Mouse (Mus musculus) embryonic fibroblast, embryonic 13.5 days (primary cell): ENCODE measurements around the gene Uba7. TPM values are rescaled to one million over a fixed set of nuclear protein-coding genes. Genes with fewer than 3 reads are reported as not detected.
"Not testable (repeated sequence)": the region's sequence is repeated elsewhere in the genome, so short reads cannot be mapped to it uniquely, and the experiment has no call there.

Experiments used
- H3K27ac ChIP-seq: 2 replicates; pipeline ENCODE4 v1.5.1; 2012; ENCODE audit warnings: low read length, control low read depth, inconsistent platforms; ENCODE audit not compliant: insufficient read depth
- H3K4me1 ChIP-seq: 2 replicates; pipeline ENCODE4 v1.6.1; 2011; ENCODE audit warnings: low read length; ENCODE audit not compliant: control insufficient read depth, insufficient read depth
- H3K4me3 ChIP-seq: 2 replicates; pipeline ENCODE4 v1.5.1; 2011; ENCODE audit warnings: mild to moderate bottlenecking, control low read depth, low read length; ENCODE audit not compliant: insufficient read depth
- CTCF ChIP-seq: IDR thresholded peaks from 2 replicates; pipeline ENCODE4 v1.5.1; 2011; ENCODE audit warnings: mild to moderate bottlenecking, control low read depth, low read length, moderate library complexity, borderline replicate concordance; ENCODE audit not compliant: insufficient read depth
- POLR2A ChIP-seq: IDR thresholded peaks from 2 replicates; pipeline ENCODE4 v1.6.1; 2011; ENCODE audit warnings: low read depth, mild to moderate bottlenecking, control low read depth, low read length, moderate library complexity
- polyA plus RNA-seq: library from polyadenylated mRNA; stranded (reverse); fragments of >200 nt; gene quantifications from 2 replicates; pipeline ENCODE4 v1.2.4, GENCODE M21; 2011; ENCODE audit warnings: low read depth; ENCODE audit not compliant: missing spikeins, insufficient read length

Gene Uba7
- polyA plus RNA-seq, 1 experiment, result 27.3 TPM

DNA sequence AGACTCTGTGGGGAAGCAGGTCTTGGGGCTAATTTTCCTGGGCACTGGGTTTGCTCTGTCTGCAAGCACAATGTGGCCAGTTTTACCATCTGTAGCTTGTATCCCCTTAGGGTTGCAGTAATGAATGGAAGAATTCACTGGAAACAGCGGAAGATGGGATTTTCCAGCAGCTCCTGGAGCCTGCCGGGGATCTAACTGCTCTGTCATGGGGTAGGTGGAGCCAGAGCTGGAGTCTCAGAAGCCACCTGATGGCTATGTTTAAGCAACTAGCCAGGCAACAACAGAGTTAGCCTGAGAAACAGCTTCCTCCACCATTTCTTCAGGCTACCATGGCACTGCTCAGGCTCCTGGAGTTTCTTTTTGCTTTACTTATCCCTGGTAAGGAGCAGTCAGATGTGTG is 16.9 kb downstream of the Uba7 start, which contains the start of gene Cdhr4:
Gene Cdhr4, plus strand, starts transcription at position 301 of the 400 bp plus-strand sequence.
- TF ChIP-seq POLR2A (no peak), CTCF (no peak)
- H3K4me3 ChIP-seq, result no peak within 1 kb of the TSS
- H3K27ac ChIP-seq, result no peak within 1 kb of the TSS
- no peaks in the 10 kb centered on the region for H3K4me1 ChIP-seq

DNA sequence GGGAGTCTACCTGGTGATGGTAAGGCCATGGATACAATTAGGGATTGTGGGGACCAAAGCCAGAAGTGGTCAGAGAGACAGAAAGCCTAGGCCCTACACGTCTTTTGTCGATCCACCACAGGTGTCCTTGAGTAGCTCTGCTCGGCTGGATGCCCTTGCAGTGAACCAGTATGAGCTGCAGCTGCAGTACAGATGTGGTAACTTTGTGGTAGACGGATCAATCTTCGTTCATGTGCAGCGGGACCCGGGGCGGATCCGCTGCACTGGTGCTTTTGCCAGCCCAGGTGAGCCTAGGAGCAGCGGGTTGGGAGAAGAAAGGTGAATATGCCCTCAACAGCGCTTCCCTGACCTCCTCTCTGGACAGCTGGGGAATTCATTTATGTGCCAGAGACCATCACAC is 17.7 kb downstream of the Uba7 start:
- no peak for TF ChIP-seq POLR2A
- no peak for TF ChIP-seq CTCF
- Histone ChIP-seq H3K27ac (no peak overlapping the region), H3K4me1 (no peaks in the 10 kb centered on the region), H3K4me3 (no peak overlapping the region)

DNA sequence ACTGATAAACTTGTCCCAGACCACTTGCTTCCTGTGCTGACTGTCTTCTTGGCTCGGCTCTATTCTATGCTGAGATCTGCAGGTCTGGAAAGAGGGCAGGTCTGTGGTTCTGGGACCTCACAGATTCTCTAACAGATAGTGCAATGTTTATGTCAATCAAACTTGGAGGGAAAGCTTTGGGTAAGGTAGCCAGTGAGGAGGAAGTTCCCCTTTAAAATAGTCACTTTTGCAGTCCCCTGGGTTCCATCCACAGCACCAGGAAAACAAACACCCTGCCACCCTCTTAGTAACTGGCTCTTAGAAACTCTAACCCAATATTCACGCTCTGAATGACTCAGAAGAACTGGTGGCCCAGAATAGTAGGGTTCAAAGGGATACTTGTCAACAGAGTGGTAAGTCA is 19.2 kb downstream of the Uba7 start:
- Histone ChIP-seq H3K27ac (no peak overlapping the region), H3K4me3 (no peak overlapping the region), H3K4me1 (no peaks in the 10 kb centered on the region)
- TF ChIP-seq CTCF (no peak), POLR2A (no peak)

GRCm38 (mm10) chr9:107995513-107995912 is 20.2 kb downstream of the Uba7 start:
- H3K4me3 ChIP-seq, result no peak overlapping the region
- no peak overlapping the region for H3K27ac ChIP-seq
- H3K4me1 ChIP-seq, result no peaks in the 10 kb centered on the region
- TF ChIP-seq CTCF, result no peak
- TF ChIP-seq POLR2A, result no peak

DNA sequence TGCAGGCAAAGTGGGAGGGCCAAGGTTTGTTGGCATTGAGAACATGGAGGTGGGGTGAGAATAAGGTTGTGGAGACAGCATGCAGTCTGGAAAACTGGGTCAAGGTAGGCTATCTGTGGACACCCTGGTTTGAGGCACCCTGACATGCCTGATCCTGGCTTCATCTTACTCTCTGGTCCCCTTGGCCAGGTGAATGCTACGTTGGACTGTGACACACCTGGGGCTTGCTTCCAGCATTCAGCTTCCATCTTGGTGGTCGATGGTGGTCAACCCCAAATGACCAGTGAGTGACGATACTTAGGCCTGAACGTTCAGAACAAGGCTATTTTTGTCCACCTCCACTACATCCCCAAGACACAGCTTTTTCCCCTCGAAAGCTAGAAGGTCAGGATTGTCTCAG is 20.7 kb downstream of the Uba7 start, which contains the start of gene Gm20662:
Gene Gm20662, plus strand, starts transcription at position 301 of the 400 bp plus-strand sequence.
- no peaks in the 10 kb centered on the region for H3K4me1 ChIP-seq
- H3K4me3 ChIP-seq, result no peak within 1 kb of the TSS
- no peak within 1 kb of the TSS for H3K27ac ChIP-seq
- TF ChIP-seq CTCF (no peak), POLR2A (no peak)

GRCm38 (mm10) chr9:108001922-108002770 is 26.8 kb downstream of the Uba7 start, which contains the start of gene Ip6k1:
TSS of gene Ip6k1 (plus strand) at chr9:108002501.
- peak; percentile 97 for TF ChIP-seq POLR2A
- TF ChIP-seq CTCF, result no peak
- Histone ChIP-seq H3K4me1 (no peaks in the 10 kb centered on the region; the same call in 1 of the 2 replicates), H3K4me3 (peak within 1 kb of the TSS; percentile 90), H3K27ac (peak within 1 kb of the TSS; percentile 49)

DNA sequence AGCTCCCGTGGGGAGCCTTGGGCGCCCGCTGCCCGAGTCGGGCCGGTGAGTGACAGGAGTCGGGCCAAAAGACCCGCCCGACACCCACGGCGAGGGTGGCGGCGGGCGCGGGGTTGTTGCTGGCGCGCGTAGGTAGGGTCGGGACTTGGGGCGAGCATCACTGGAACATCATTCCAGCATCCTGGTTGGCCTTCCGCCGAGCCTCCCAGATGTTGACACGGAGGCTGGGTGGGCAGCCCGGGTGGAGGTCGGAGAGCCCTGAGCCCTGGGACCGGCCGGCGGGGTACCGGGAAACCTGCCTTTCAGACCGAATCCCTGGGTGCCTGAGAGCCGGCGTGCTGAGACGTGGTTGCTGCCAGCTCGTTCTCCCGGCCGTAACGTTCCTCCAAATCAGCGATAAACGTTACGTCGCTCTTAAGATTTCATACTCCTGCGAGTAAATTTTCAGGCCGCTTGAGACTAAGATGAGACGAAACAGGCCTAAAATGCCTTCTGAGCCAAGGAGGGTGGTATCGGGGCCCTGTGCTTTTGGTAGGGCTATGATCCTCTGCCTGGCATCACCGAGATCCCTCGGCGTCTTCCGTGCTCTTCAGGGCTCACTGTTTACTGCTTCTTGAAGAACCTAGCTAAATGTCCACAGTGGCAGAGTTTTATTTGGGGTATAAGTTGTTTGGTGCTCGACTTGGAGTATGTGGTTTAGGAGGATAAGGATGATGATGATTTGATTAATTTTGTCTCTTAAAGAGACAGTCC is 27.6 kb downstream of the Uba7 start:
- Histone ChIP-seq H3K4me1 (no peaks in the 10 kb centered on the region; the same call in 1 of the 2 replicates), H3K27ac (peak overlapping the region; percentile 49), H3K4me3 (peak overlapping the region; percentile 90)
- TF ChIP-seq POLR2A (no peak; the same call in 1 of the 2 replicates), CTCF (no peak)

- peak overlapping the region; percentile 90 for H3K4me3 ChIP-seq
- H3K4me1 ChIP-seq, result no peaks in the 10 kb centered on the region; the same call in 1 of the 2 replicates
- TF ChIP-seq CTCF (no peak), POLR2A (peak; percentile 41)
- peak overlapping the region; percentile 49; the same call in 1 of the 2 replicates for H3K27ac ChIP-seq
Observed at GRCm38 (mm10) chr9:108003531-108003890, 28.2 kb downstream of the Uba7 start.

- Histone ChIP-seq H3K4me1 (0 out of 2 replicates have a peak, but pooled peaks cover 4% of the 10 kb centered on the region), H3K4me3 (no peak overlapping the region), H3K27ac (no peak overlapping the region)
- TF ChIP-seq POLR2A (no peak), CTCF (no peak)
Observed at GRCm38 (mm10) chr9:108008041-108008440, 32.7 kb downstream of the Uba7 start.

GRCm38 (mm10) chr9:108010385-108010784 is 35.1 kb downstream of the Uba7 start:
- TF ChIP-seq CTCF (no peak), POLR2A (no peak)
- H3K4me3 ChIP-seq, result no peak overlapping the region
- no peak overlapping the region for H3K27ac ChIP-seq
- H3K4me1 ChIP-seq, result 0 out of 2 replicates have a peak, but pooled peaks cover 4% of the 10 kb centered on the region

GRCm38 (mm10) chr9:108013577-108013976 is 38.3 kb downstream of the Uba7 start:
- H3K27ac ChIP-seq, H3K4me3 ChIP-seq: not testable (repeated sequence)

More at GRCm38 (mm10) chr9:108013577-108013976, 38.3 kb downstream of the Uba7 start:
- H3K4me1 ChIP-seq, result not testable (repeated sequence)
